Mouse (Mus musculus): ENCODE measurements around the gene 1700029P11Rik.

1700029P11Rik gene

DNA sequence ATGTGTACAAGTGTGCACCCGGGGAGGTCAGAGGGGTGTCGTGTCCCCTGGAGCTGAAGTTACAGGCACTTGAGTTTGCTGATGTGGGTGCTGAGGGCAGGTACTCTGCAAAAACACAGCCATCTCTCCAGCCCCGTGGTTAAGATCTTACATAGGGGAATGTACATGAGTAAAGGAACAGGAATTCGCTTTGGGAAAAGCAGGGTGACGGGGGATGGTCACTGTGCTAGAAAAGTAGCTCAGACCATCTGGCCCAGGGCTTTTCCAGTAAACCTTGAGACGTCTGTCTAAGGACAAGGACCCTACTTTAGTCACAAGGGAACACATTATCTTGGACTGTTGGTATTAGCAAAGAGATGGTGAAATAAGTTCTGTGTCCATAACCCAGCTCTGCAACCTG is 31.6 kb downstream of the 1700029P11Rik start:
- no peak for DNase-seq (ENCODE audit: low spot score in 2 of 2)

DNA sequence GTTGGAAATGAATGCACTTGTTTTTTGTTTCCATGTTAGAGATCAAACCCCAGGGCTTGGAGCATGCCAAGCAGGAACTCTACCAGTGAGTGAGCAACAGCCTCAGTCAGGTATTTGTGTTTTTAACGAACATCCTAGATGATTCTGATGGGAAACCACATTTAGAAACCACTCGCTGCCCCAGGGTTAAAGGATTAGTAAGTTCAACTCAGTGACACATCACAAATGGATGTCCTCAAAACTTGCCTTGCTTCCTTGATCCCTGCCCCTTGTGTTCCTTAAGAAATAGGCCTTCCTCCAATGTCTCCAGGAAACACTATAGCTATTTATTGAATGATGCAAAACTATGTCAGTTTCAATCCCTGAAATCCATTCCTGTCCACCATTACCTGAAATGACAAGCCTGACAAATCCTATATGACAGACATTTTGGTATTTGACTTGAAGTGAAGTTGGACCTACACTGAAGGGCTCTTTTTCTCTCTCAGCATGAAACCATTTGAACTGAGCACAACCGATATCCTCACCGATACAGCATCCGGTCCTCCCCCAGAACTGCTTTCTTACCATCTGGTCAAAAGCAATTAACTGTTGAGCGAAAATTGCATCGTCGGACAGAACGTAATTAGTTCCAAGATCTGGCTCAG is 34.5 kb downstream of the 1700029P11Rik start:
- DNase-seq (ENCODE audit: low spot score in 2 of 2) = no peak

DNA sequence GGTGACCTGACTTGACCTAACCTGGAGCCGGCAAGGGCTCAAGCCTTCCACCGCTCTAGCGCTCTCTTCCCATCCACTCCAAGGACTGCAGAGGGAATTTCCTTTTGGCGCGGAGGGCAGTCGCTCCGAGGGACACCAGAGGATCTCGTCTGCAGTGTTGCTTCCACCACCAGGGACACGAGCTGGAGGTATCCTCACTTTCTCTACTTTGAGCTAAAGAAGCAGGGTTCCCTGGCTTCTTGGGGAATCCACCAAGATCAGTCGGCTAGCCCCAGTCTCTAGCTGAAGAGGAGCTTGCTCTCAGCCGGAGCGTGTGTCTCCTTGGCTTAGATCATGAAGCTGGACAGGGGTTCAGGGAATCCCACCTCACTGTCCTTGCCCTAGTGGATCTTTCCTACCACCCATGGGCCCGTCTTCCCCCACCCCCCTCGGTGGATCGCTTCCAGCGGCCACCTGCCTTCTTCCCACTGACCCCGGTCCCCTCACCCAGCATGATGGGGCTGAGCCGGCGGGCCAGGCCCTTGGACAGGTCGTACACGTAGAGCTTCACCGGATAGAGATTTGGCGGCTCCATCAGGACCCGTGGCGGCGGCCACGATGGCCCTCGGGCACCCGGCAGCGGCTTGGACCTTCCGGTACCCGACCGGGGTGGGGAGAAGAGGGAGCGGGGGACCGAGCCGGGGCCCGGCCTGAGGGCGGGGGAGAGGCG is 35.2 kb downstream of the 1700029P11Rik start:
- peak; percentile 25 to 69 for DNase-seq (ENCODE audit: low spot score in 2 of 2)

DNA sequence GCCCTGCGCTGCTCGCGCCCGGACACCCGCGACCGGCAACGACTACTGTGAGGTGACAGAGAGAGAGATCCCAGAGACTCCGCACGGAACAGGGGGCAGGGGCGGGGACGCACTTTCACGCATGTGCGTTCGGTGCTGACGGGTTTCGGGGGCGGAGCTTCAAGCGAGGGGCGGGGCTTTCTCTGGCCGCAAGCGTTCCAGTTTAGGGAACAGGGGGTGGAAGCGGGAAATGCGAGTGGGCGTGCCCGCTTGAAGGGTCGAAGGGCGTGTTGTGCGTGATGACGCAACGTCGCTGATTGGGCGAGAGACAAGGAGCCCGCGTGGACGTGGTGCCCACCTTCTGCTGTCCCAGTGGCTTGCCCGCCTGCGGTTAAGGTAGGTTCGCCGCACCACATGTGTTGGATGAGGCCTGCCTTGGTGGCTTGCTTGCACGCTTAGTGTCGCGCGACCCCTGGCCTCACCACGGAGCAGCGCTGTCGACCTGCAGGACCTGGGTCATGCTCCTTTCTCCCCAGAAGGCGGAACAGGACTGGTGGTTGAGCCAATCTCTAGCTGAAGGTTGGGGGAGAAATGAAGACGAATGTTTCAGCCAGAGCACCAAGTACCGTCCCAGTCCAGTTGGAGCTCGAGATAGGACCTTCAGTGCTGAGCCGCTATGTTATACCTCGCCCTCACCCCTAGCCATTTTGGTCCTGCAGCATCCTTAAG is 35.9 kb downstream of the 1700029P11Rik start:
- DNase-seq (ENCODE audit: low spot score in 2 of 2) = peak; percentile 100

DNA sequence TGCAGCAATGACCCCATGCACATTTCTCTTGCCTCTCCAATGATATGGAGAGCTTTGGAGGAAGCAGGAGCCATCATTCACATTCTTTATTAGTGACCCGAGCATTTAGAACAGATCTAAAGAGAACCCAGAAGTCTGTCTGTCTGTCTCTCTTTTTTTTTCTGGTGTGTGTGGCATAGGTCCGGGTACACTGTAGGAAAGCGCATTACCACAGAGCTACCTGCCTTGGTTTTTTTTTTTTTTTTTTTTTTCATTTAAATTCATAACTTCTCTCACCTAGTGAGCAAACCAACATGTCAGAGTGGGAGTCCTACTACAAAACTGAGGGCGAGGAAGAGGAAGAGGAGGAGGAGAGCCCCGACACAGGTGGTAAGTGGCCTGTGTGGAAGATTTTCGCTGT is 36.5 kb downstream of the 1700029P11Rik start:
- DNase-seq (ENCODE audit: low spot score in 2 of 2) = no peak

DNA sequence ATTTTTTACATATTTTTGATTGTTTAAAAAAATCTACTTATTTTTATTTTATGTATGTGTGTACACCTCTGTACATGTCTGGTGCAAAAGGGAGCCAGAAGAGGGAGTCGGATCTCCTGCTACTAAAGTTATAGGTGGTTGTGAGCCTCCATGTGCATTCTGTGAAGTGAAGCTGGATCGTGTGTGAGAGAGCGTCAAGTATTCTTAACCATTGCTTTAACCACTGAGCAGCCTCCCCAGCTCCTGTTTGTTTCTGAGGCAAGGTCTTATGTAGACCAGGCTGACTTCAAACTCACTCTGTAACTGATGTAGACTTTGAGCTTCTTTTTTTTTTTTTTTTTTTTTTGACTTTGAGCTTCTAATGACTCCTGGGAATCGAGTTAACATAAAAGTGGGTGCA is 37.1 kb downstream of the 1700029P11Rik start:
- no peak for DNase-seq (ENCODE audit: low spot score in 2 of 2)

DNA sequence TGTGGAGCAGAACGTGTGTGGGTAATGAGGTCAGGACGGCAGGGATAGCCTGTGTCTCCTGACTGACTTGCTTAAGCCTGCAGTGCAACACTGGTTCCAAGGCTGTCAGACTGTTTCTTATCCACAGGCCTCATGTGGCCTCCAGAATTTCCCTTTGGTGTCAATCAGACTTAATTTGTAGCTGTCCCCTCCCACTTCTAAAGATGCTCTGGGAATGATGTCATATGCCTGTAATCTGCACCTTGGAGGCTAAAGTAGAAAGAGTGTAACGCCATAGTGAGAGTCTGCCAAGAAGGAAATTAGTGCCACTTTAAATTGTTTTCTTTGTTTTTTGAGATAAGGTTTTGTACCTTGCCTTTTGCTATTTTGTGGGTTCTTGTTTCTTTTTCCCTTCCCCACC is 38.9 kb downstream of the 1700029P11Rik start:
- DNase-seq (ENCODE audit: low spot score in 2 of 2) = no peak

DNA sequence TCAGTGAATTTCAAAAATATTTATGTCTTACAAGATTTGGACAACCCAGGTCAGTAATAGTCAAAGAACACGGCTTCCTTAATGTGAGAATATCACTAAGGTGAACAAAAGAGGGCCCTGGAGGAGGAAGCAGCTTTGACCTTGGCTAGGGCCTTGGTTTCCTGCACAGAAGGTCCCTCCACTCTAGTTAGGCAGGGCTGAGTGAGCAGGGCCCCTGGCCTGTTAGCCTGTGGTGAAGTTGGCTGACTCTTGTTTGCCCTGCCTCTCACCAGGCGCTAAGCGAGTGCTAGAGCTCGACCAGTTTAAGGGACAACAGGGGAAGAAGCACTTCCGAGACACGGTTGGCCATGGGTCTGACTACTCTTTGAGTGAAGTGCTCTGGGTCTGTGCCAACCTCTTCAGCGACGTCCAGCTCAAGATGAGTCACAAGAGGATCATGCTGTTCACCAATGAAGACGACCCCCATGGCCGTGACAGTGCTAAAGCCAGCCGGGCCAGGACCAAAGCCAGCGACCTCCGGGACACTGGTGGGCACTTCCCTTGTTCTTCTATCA is 42.3 kb downstream of the 1700029P11Rik start:
- no peak for DNase-seq (ENCODE audit: low spot score in 2 of 2)

DNA sequence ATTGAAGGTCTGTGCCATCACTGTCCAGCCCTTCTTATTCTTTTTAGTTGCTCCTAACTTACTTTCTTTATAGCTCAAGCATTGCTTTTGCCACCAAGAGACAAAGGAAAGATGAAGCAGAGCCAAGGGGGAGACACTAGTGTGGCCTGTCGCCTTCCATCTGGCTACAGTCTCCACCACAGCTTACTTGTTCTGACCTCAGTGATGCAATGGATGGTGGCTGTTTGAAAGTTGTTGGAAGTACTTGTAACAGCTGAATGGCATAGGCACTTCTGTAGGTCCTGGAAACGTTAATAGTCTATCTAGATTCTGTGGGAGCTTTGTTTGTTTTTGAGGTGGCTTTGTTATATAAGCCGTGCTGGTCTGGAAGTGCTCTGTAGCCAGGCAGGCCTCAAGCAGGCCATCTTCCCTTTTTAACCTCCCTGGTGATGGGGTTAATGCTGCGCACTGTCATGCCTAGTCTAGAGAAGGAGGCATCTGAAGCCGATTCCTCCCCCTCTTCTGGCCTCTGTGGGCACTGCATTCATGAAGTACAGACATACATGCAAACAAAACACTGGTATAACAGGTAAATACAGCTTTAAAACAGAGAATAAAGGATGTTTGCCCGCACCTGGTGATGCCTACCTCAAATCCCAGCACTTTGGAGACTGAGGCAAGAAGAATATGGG is 43.8 kb downstream of the 1700029P11Rik start:
- DNase-seq (ENCODE audit: low spot score in 2 of 2) = no peak

DNA sequence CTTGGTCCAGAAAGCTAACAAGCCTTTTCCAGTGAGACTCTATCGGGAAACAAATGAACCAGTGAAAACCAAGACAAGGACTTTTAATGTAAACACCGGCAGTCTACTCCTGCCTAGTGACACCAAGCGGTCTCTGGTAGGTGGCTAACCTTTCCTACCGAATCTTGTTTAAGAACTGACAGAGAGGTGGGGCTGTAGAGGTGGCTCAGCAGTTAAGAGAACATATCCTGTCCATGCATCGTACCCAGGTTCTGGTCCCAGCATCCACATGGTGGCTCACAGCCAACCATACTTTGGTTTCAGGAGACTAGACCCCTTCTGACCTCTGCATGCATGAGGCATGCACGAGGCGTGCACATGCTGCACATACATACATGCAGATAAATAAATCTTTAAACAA is 46.9 kb downstream of the 1700029P11Rik start:
- DNase-seq (ENCODE audit: low spot score in 2 of 2) = no peak

DNA sequence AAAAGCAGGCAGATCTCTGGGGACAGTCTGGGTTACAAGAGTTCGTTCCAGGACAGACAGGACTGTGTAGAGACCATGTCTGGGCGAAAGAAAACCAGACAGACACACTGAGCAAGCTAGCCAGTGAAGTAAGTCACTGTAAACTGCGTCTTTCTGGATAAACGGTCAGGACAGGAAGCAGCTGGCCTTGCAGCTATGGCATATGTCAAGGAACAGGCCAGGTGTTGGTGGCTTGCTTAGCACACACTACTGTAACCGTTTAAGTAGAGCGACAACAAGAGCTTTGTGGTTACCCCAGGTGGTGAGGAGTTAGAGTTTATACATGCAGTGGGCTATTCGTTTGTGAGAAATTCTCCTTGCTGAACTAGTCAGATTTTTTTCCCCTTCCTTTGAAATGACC is 47.4 kb downstream of the 1700029P11Rik start:
- peak in 1 of 2 experiments; percentile 24 for DNase-seq (ENCODE audit: low spot score in 2 of 2)

Data from spleen, postnatal 4 days (tissue).